Mouse (Mus musculus) kidney, postnatal 14 days (tissue): ENCODE measurements around the gene V1rd19.
"Not testable (repeated sequence)": the region's sequence is repeated elsewhere in the genome, so short reads cannot be mapped to it uniquely, and the experiment has no call there.

ENCODE experiments used
- DNase-seq: peaks from one replicate; pipeline ENCODE4 v3.0.0; 2022; ENCODE audit warnings: mixed read lengths

The V1rd19 gene

DNA sequence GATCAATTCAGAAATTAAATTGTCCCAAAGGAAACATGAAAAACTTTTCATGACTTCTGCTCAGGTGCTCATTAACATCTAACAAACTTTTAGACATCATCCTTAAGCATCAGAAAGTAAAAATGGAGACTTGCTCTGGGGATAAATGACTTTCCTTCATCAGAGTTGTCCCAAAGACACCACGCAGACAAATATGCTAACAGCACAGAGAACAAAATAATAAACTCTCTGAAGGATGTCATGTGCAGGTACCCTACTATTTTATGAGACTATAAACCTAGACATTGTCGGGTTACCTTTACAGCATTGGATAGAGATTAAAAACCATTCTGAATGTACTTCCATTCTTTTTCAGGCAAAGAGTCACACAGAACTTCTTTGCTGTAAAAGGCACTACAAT is at the start of gene V1rd19:
Gene V1rd19, plus strand, starts transcription at position 301 of the 400 bp plus-strand sequence.
- DNase-seq = no peak

DNA sequence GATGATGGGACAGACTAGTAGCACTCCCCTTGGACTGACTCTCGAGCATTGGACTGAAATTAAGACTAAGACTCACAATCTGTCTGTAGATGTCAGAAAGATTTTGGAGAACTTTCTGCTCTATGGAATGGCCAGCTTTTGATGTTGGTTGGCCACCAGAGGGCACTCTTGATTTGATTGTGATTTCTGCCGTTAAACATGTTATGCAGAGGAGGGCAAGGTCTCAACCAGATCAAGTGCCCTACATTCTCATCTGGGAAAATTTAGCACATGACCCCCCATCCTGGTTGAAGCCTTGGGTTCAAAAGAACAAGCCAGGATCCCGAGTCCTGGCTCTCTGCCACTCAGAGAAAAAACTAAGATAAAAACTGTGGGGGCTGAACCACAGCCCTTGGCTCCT is 33.4 kb upstream of the V1rd19 start:
- peak; percentile 27 for DNase-seq

GRCm38 (mm10) chr7:23974315-23974714 is 27.2 kb upstream of the V1rd19 start, which contains the start of gene Vmn1r181:
Vmn1r181 (plus strand) TSS chr7:23974615.
- DNase-seq = not testable (repeated sequence)

- DNase-seq = no peak
Measured at GRCm38 (mm10) chr7:24052660-24053304, 51.3 kb downstream of the V1rd19 start, which contains the start of gene Vmn1r183. Vmn1r183 (plus strand) TSS chr7:24053254.
